Mouse (Mus musculus) embryo, embryonic 10.5 days (tissue): Measurements from ENCODE around the gene Them7.

Source experiments
- DNase-seq: peaks from one replicate; pipeline ENCODE4 v3.0.0-alpha.2; 2015; ENCODE audit warnings: low spot score

The Them7 gene

GRCm38 (mm10) chr2:105379682-105380081 lies 155.6 kb downstream of the Them7 start:
- peak; percentile 10 for DNase-seq

GRCm38 (mm10) chr2:105380757-105381319 lies 156.7 kb downstream of the Them7 start:
- no peak for DNase-seq

GRCm38 (mm10) chr2:105383063-105383462 lies 158.9 kb downstream of the Them7 start:
- no peak for DNase-seq

- DNase-seq, result no peak
Measured at GRCm38 (mm10) chr2:105384998-105385397, 160.9 kb downstream of the Them7 start.

- DNase-seq, result no peak
Measured at GRCm38 (mm10) chr2:105386418-105386817, 162.3 kb downstream of the Them7 start.

GRCm38 (mm10) chr2:105389007-105389890 lies 165.1 kb downstream of the Them7 start:
- DNase-seq, result no peak

- no peak for DNase-seq
Measured at GRCm38 (mm10) chr2:105390653-105391413, 166.7 kb downstream of the Them7 start.

- no peak for DNase-seq
Measured at GRCm38 (mm10) chr2:105391414-105391784, 167.3 kb downstream of the Them7 start.

- no peak for DNase-seq
Measured at GRCm38 (mm10) chr2:105392514-105392913, 168.4 kb downstream of the Them7 start.

- no peak for DNase-seq
Measured at GRCm38 (mm10) chr2:105394375-105394774, 170.3 kb downstream of the Them7 start.

- DNase-seq, result no peak
Measured at GRCm38 (mm10) chr2:105396066-105396465, 171.9 kb downstream of the Them7 start.

GRCm38 (mm10) chr2:105397446-105398211 lies 173.5 kb downstream of the Them7 start:
- peak; percentile 33 for DNase-seq

GRCm38 (mm10) chr2:105398636-105399084 lies 174.5 kb downstream of the Them7 start:
- peak; percentile 70 for DNase-seq

GRCm38 (mm10) chr2:105399085-105399891 lies 175.2 kb downstream of the Them7 start, which contains the start of gene Rcn1:
Gene Rcn1 (minus strand): TSS chr2:105399319.
- DNase-seq, result peak; percentile 89

- DNase-seq, result no peak
Measured at GRCm38 (mm10) chr2:105400558-105400957, 176.4 kb downstream of the Them7 start.

- DNase-seq, result no peak
Measured at GRCm38 (mm10) chr2:105402180-105402579, 178.1 kb downstream of the Them7 start.

GRCm38 (mm10) chr2:105408511-105408910 lies 184.4 kb downstream of the Them7 start:
- DNase-seq, result no peak

- DNase-seq, result no peak
Measured at GRCm38 (mm10) chr2:105409253-105409652, 185.1 kb downstream of the Them7 start.

GRCm38 (mm10) chr2:105414309-105414708 lies 190.2 kb downstream of the Them7 start:
- DNase-seq, result no peak

- no peak for DNase-seq
Measured at GRCm38 (mm10) chr2:105416046-105416659, 192.0 kb downstream of the Them7 start.
